Mouse (Mus musculus): ENCODE results near the gene Il9r. TPM values are rescaled to one million over a fixed set of nuclear protein-coding genes. Genes with fewer than 3 reads are reported as not detected.
A peak's percentile ranks its signal among the peaks of the same experiment; 100 is the strongest.

Gene Il9r
- not detected for total RNA-seq (2022)

DNA sequence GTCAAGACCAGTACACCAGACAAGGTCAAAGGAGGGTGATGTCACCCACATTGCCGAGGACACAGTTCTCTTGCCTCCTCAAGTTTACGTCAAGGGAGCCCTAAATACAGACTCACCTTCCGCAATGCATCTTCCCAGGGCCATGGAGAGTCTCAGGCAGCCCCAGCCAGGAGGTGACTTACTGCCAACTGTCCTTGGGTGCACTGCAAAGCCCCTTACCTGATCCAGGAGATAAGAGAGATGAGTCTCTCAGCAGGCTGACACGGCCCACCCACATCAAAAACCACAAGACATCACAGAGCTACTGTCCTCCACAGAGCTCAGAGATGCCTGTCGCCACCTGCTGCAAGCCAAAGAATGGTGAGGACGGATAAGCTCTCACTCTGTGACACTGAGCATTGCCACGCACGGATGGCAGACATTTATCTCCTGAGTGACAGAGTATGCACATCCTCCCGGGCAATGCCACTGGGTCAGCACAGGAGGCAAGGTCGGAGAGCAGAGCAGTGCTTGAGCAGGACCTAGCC is at the start of gene Il9r:
Il9r (minus strand) TSS at position 205 of the 527 bp plus-strand sequence.
- DNase-seq (ENCODE audit: low spot score in 2 of 2) = no peak

DNA sequence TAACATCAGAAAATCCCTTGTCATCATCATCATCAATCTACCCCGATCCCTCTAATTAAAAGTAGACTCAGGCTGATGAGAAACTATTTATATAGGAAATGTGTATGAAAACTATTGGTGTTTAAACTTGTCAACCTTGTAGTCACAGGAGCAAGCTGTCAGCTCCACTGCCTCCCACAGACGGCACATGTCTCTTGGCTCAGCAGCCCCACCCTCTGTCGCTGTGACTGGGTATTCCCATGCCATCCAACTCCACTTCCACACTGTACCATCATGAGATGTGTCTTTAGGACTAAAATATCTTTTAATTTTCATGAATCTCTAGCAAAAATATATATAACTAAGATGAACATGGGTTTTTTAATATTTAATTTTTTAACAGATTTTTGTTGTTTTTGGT is 48.3 kb upstream of the Il9r start:
- DNase-seq (ENCODE audit: low spot score in 2 of 2) = no peak

DNA sequence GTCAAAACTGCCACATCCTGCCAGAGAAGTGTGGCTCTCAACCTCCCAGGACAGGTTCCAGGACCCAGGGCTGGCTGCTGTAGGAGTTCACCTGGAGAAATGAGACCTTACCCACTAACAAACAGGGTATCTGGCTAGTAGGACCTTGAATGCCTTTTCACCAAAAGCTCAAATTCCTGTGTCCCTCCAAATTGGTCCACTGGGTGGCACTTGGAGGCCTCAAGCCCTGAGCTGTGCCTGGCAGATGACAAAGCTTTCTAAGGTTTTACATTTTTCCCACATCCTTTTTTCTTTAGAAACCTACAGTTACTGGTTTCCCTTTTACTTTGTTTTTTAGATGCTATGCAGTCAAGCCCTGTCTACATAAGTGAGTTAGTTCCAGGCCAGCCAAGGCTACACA is 47.0 kb upstream of the Il9r start:
- DNase-seq (ENCODE audit: low spot score in 2 of 2) = no peak

DNA sequence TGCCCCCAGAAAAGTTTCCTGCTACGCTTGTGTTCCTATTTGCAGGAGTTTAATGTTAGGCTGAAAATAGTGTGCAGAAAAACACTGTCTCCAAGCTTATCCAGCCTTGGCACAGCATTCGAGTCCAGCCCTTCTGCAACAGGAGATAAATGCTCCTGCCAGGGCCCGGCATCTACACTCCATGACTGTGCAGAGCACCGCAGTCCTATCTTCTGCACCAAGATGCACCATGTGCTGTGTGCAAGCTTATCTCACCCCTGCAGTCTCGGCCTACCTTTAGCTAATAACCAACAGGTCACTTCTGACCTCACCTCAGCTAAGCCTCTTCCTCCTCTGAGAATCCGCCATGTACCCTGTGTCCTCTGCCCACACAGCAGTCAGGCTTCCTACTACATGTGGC is 45.5 kb upstream of the Il9r start:
- DNase-seq (ENCODE audit: low spot score in 2 of 2) = no peak

DNA sequence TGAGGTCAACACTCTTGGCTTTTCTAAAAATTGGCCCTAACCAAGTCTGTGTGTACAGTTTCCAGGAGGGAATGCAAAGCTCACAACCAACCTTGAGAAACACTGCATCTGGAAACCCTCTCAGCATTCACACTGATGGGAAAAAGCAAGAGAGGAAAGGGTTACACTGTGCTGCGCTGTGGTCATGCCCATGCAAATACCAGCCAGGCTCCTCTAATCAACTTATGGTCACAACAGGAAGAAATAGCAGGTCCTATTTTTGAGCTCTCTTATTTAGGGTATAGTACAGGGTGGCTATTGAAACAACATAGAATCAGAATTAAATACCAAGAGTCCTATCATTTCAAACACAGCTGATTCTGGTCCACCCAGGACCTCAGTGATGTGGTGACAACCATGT is 44.5 kb upstream of the Il9r start:
- DNase-seq (ENCODE audit: low spot score in 2 of 2) = no peak

DNA sequence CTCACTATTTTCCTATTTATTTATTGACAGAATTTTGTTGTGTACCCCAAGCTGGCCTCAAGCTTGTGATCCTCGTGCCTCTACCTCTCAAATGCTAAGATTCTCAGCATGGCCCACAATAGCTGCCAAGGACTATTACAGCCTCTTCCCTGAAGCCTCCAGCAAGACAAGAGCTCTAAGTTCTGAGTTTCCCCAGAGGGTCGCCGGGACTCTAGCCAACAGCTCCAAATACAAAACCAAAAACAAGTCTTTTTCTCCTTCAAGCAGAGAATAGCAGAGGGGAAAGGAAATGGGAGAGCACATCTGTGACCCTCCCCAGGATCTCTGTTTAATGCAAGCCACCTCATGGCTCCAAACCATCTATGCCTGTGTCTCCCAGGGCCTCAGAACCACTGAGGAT is 44.0 kb upstream of the Il9r start:
- no peak for DNase-seq (ENCODE audit: low spot score in 2 of 2)

DNA sequence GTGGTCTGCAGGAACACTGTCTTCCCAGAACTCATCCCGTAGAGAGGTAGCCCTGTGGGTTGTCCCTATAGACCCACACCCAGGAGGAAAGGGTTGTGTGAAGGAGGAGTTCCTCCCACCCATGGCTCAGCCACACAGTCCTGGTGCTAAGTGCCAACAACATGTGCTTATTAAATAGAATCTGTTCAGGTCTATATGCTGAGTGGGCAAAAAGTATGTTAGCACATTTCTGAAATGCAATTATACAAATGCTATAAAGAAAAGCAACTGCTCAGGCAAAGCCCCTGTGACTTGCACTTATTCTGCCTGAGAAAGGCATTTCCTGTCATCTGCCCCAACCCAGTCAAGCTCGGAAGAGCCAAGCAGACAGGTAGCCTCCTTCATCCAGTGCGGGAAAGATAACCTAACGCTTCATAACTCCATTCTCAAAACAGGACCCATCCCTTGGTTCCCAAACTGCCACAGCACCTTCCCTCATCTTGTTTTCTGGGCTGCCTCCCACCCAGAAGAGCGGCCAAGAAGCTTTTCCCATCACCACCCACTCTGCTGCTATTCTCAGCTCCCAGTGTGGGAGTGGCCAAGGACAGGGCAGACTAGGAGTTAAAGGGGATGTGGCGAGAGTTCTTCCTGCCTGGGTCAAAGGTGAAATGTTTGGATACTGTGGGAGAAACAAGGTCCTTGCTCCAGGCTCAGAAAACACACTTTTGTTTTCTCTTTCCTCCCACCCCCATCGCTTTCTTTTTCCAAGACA is 43.3 kb upstream of the Il9r start:
- DNase-seq (ENCODE audit: low spot score in 2 of 2) = no peak

DNA sequence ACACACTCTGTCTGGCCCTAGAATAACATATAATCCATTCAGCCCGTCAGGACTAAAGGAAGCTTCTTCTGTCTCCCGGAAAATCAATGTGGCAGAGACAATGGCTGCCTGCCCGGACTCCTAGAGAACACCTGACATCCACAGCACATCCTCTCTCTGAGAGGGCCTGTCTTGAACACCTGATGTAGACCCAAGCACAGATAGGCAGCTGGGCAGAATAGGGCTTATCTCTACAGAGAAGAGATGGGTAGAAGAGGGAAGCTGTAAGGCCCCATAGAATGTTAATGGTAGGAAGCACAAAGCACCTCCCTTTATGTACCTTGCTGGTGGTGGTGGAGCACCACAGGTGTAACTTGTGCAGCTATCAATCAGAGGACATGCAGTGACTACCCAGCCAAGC is 42.1 kb upstream of the Il9r start:
- DNase-seq (ENCODE audit: low spot score in 2 of 2) = no peak

DNA sequence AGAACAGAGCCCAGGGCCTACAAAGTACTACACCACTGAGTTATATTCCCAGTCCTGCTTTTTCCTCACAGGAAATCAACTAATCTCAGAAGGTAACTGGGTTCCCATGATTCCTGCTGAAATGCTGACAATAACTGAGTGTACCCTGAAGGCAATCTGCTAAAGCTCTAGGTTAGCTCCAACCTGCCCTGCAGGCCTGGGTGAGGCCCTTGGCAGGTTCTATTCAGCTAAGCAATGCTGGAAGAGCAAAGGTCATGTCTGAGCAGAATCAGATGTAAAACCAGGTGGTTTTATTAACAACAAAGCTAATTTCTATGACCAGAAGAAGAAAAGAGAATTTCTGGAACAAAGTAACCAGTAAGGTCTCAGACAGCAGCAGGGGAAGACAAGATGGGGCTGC is 41.3 kb upstream of the Il9r start:
- no peak for DNase-seq (ENCODE audit: low spot score in 2 of 2)

DNA sequence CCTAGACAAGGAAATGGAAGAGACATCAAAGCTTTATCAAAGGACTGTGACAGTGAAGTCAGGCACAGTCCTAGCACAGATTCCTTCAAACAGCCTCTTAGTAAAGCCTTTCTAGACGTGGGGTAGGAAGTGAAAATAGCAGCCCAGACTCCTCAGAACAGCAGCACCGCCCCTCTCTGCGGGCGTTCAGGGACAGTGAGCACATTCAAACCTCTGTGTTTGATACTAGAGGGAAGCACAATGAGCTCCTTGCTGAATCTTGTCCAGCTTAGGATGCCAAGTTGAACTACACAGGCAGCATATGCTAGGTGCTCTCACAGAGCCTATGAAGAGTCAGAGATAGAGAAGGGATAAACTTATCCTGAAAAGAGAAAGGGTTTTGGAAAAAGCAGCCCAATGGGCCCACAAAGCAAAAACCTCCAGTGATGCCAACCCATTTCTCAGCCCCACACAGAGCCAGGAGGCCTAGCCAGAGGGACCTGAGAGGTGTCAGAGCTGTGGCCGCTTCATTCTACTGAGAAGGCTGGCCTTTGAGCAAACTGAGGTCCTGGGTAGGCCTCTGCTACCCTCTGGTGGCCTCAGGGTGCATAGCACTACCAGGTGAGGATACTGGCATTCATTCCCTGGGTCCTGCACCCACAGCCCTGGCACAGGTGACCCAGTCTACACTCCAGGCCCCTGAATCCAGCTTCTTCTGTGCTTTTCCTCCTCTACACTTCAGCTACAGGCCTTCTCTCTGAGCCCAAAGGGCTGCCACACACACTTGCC is 38.2 kb upstream of the Il9r start:
- DNase-seq (ENCODE audit: low spot score in 2 of 2) = peak in 1 of 2 experiments; percentile 78

DNA sequence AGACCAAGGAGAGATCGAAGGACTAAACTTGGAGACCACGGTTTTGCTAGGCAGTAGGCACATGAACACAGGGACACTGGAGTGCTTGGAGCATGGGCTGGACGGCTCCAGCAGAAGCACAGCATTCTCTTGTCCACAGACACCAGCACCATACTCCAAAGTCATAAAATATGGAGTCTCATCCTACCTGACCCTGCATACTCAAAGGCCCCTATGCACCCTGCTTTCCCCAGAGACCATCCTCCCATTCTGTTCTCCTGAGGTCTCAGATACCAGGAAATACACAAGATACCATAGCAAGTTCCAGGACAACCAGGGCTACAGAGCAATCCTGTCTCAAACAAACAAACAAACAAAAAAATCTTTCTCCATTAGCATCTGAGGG is 37.3 kb upstream of the Il9r start:
- no peak for DNase-seq (ENCODE audit: low spot score in 2 of 2)

DNA sequence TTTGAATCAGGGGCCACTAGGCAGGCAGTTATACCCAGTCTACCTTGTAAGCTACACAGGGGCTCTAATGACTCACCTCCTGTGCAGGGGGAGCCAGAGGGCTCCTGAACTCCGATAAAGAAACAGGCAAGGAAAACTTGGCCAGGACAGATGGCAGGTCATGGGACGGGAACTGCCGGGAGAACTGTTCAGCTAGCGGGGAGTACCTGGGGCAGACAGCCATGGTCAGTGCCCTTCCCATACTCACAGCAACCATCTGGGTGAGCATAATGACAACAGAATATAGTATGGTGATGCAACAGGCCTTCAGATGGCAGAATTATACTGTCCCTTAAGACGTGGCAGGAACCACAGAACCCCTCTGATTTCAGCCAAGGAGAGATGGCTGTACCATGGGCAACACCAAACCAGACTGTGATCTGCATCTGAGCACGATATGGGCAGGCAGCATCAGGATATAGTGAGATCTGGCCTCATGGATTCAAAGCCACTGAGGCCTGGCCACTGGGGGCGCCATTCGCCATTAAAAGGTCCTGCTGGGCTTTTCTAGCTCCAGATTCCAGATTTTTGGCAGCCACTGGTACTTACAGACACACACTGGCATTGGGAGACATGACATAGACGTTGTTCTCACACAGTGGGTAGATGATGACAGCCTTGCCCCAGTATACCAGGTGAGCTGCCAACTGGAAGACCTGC is 36.8 kb upstream of the Il9r start:
- peak in 1 of 2 experiments; percentile 57 for DNase-seq (ENCODE audit: low spot score in 2 of 2)

DNA sequence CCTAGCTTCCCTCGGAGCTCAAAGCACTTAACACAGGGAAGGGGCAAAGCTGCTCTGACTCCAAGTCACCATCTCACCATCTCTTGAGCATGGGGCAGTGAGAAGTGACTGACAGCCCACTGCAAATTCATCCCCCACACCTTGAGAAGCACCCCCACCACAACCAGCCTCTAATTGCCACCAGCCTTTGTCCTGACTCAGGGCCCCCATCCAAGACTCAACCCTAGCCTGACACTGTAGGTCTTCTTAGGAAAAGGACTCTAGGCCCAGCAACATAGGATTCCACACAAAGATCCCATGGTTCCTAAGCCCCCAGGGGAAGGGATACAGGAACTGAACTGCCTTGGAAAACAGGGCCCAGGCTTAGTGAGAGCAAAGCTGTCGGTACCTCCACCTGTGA is 36.1 kb upstream of the Il9r start:
- DNase-seq (ENCODE audit: low spot score in 2 of 2) = no peak

DNA sequence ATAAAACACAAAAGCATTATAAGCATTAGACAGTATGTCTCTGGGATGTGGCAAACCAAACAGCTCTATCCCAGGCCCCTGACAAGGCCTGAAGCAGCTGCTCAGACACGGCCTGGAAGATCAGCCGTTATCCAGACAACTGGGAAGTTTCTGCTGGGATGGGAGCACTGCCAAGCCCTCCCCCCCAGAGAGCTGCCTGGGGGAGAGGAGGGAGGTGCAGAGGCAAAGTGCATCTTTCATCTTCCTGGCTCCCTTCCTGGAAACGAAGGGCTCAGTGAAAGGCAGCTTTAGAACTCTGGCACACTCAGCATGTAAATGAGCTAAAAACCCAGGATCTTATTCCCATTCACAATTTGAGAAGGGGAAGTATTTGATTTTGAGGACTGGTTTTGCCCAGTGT is 35.6 kb upstream of the Il9r start:
- DNase-seq (ENCODE audit: low spot score in 2 of 2) = peak; percentile 61 to 75

DNA sequence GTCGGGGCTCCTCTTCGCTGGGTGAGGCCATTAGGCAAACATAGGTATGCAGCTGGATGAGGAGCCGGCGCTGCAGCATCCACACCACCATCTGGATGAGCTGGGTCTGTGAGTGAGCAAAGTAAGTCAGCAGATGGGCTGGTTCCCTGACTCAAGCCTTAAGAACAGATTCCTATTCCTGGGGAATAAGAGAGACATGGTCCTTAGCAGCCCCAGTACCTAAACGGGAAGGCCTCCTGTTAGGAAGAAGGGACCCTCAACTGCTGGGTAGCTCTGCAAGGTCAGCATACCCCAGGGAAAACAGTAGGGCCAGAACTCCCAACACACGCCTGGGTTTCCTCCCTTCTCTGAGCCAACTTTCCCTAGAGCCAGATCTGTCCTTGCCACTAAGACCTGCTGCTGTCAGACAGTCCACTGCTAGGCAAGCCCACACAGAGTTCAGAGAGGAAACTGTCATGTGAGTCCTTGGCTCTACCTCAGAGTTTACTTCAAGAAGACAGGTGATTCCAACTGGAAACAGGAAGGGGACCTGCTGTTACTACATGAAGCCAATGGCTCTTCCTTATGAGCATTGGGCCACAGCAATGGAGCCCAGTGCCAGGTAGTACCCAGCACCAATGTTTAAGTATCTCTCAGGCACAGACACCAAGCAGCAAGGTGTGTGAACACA is 34.9 kb upstream of the Il9r start:
- DNase-seq (ENCODE audit: low spot score in 2 of 2) = no peak

DNA sequence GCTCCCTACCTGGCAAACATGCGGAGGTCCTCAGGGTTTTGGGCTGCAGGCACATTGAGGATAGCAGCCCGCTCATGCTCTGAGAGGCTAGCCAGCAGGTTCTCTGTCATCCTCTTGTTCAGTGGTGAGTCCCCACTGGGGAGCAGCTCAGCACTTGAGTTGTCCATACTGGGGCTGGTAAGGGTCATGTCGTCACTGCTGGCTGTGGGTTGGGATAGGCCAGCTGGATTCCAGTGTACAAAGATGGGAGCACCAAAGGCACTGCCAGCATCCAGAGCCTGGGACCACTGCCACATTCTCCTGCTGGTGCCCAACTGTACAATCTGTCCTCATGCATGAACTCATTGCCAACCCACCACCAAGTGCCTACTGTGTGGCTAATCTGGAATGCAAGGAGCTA is 33.8 kb upstream of the Il9r start:
- DNase-seq (ENCODE audit: low spot score in 2 of 2) = peak in 1 of 2 experiments; percentile 49

DNA sequence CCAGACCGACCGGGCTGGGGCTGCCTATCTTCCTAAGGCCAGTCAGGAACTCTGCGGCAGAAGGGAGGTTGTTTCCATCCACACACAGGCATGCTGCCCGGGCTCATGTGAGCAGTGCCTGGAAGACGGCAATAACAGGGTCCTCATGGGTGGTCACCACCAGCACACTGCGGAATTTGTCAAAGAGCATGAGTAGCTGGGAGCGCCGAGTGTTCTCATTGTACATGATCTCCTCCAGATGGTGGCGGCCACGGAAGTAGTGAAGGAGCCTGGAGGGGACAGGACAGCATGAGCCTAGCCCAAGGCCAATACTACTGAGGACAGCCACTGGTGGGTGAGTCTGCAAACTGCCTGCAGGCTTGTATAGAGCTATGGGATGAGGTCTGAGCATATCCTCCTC is 32.8 kb upstream of the Il9r start:
- no peak for DNase-seq (ENCODE audit: low spot score in 2 of 2)

DNA sequence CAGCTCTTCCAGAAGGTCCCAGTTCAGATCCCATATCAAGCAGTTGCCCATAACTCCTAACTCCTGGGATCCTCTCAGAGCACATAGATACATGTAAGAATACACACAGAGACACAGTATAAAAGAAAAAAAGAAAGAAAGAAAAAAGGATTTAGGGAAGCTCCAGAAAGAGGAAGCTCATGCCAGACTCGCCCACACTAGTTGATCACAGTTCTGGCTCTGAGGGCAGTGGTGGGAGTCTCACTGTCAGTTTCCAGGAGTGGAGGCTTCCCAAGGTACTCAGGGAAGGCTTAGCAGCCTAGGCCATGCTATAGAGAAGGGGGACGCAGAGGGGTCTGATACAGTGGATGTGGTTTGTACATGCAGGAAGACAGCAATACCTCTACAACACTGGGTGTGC is 31.0 kb upstream of the Il9r start:
- DNase-seq (ENCODE audit: low spot score in 2 of 2) = no peak

DNA sequence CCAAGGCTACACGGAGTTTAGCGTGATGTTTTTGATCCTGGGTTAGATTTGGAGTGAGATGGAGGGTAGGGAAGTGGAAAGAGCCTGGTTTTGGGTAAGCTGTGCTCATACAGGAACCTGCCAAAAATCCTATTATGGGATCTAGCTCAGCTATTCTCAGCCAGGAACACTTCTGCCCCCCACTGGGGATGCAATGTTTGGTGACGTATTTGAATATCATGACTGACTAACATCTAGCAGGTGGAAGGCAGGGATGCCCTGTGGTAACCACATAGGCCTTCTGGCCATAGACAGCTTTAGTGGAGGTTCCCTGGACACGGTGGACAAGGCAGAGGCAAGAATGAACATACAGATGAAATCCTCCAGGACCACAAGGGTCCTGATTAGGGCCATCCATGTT is 30.1 kb upstream of the Il9r start:
- DNase-seq (ENCODE audit: low spot score in 2 of 2) = no peak

DNA sequence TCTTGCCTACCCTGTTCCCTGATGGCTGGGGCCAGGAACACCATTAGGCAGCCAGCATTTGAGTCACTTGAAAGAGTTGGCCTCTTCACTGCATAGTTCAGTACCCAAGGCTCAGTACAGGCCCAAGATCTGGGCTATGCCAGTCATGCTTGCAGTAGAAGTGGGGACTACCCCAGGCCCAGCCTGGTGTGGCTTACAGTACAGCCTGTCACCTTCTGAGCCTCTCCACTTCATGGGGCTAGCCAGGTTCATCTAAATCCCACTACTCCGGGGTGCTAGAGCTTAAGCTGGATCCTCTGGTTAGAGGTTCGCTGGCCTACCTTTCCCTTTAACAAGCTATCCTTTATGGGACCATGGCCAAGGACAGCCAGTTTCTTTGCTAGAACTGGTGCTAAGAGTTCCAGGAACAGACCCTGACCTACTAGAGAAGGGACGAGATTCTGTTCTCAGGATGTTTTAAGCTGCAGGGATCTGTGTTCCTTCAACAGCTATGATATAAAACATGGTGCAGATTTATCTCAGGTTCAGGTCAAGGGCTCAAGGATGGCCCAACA is 28.3 kb upstream of the Il9r start:
- no peak for DNase-seq (ENCODE audit: low spot score in 2 of 2)

DNA sequence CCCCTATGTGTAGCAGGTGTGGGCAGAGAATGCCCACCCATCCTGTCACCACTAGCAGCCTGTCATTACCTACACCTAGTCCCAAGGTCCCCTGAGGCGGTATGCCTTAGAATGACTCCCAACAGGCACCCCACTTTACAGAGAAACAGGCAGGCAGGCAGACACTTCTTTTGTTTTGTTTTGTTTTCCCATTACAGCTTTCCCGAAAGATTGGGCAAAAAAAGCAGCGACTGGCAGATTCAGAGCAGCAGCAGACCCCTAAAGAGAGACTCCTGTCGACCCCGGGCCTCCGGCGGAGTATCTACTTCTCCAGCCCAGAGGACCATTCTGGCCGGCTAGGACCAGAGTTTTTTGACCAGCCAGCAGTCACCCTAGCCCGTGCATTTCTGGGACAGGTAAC is 27.5 kb upstream of the Il9r start:
- no peak for DNase-seq (ENCODE audit: low spot score in 2 of 2)
